Mouse (Mus musculus) activated CD4-positive, CD25-positive, alpha-beta regulatory T cell, adult 4 months (primary cell): Measurements from ENCODE around the gene Cux1. TPM values are rescaled to one million over a fixed set of nuclear protein-coding genes. Genes with fewer than 3 reads are reported as not detected.
"Not testable (repeated sequence)": the region's sequence is repeated elsewhere in the genome, so short reads cannot be mapped to it uniquely, and the experiment has no call there.

Experiments used
- ATAC-seq: one replicate; pipeline ENCODE4 v1.8.0; 2017
- polyA plus RNA-seq, 2 experiments: library from polyadenylated mRNA; unstranded; fragments of 100-300 nt; shearing (Covaris generic); gene quantifications; one replicate each; pipeline ENCODE4 v1.2.1; 2017

Gene Cux1
- polyA plus RNA-seq, 2 experiments from 2014 or later: 36.1 to 46.2 TPM

GRCm38 (mm10) chr5:136243851-136244761 lies 323.2 kb downstream of the Cux1 start:
- no peak for ATAC-seq

- no peak for ATAC-seq
Measured at GRCm38 (mm10) chr5:136241161-136241560, 326.1 kb downstream of the Cux1 start.

GRCm38 (mm10) chr5:136240381-136240780 lies 326.9 kb downstream of the Cux1 start:
- no peak for ATAC-seq

GRCm38 (mm10) chr5:136237607-136238006 lies 329.7 kb downstream of the Cux1 start:
- no peak for ATAC-seq

GRCm38 (mm10) chr5:136236611-136237010 lies 330.7 kb downstream of the Cux1 start:
- ATAC-seq: no peak

- ATAC-seq: no peak
Measured at GRCm38 (mm10) chr5:136230348-136231035, 336.8 kb downstream of the Cux1 start.

GRCm38 (mm10) chr5:136226246-136226876 lies 340.9 kb downstream of the Cux1 start:
- ATAC-seq: no peak

- ATAC-seq: no peak
Measured at GRCm38 (mm10) chr5:136218585-136218984, 348.7 kb downstream of the Cux1 start.

GRCm38 (mm10) chr5:136217932-136218381 lies 349.3 kb downstream of the Cux1 start:
- ATAC-seq: no peak

- ATAC-seq: no peak
Measured at GRCm38 (mm10) chr5:136217004-136217665, 350.2 kb downstream of the Cux1 start.

GRCm38 (mm10) chr5:136215958-136216357 lies 351.3 kb downstream of the Cux1 start:
- ATAC-seq: no peak

GRCm38 (mm10) chr5:136215211-136215610 lies 352.1 kb downstream of the Cux1 start:
- ATAC-seq: no peak

- no peak for ATAC-seq
Measured at GRCm38 (mm10) chr5:136213716-136214115, 353.6 kb downstream of the Cux1 start.

GRCm38 (mm10) chr5:136212716-136213115 lies 354.6 kb downstream of the Cux1 start:
- no peak for ATAC-seq

GRCm38 (mm10) chr5:136211341-136212102 lies 355.8 kb downstream of the Cux1 start:
- not testable (repeated sequence) for ATAC-seq

- ATAC-seq: no peak
Measured at GRCm38 (mm10) chr5:136210549-136210948, 356.7 kb downstream of the Cux1 start.

GRCm38 (mm10) chr5:136201832-136202231 lies 365.5 kb downstream of the Cux1 start:
- no peak for ATAC-seq

- no peak for ATAC-seq
Measured at GRCm38 (mm10) chr5:136199526-136199925, 367.8 kb downstream of the Cux1 start.

- ATAC-seq: peak; percentile 97
Measured at GRCm38 (mm10) chr5:136198474-136199391, 368.6 kb downstream of the Cux1 start, which contains the start of gene Prkrip1. Gene Prkrip1 (minus strand): TSS chr5:136198963.
